Mouse (Mus musculus): ENCODE data around the gene Ankrd12. TPM values are rescaled to one million over a fixed set of nuclear protein-coding genes. Genes with fewer than 3 reads are reported as not detected.
A peak's percentile ranks its signal among the peaks of the same experiment; 100 is the strongest.
"Not testable (repeated sequence)": the region's sequence is repeated elsewhere in the genome, so short reads cannot be mapped to it uniquely, and the experiment has no call there.

The Ankrd12 gene
- total RNA-seq, 1 experiment from 2014 or later, result 33.4 TPM

GRCm38 (mm10) chr17:66084486-66084885, 7.6 kb upstream of the Ankrd12 start:
- no peak for DNase-seq

GRCm38 (mm10) chr17:66077437-66077850, 555 bp upstream of the Ankrd12 start:
- DNase-seq, result no peak

- DNase-seq, result peak; percentile 48
Observed at GRCm38 (mm10) chr17:66076174-66076927, 538 bp downstream of the Ankrd12 start.

GRCm38 (mm10) chr17:66075827-66076173, 1.1 kb downstream of the Ankrd12 start:
- DNase-seq, result no peak

- DNase-seq, result no peak
Observed at GRCm38 (mm10) chr17:66073971-66074370, 2.9 kb downstream of the Ankrd12 start.

- DNase-seq, result not testable (repeated sequence)
Observed at GRCm38 (mm10) chr17:66069036-66069435, 7.9 kb downstream of the Ankrd12 start.

- no peak for DNase-seq
Observed at GRCm38 (mm10) chr17:66065115-66065514, 11.8 kb downstream of the Ankrd12 start.

- DNase-seq, result no peak
Observed at GRCm38 (mm10) chr17:66061241-66061938, 15.5 kb downstream of the Ankrd12 start.

- no peak for DNase-seq
Observed at GRCm38 (mm10) chr17:66058160-66058559, 18.7 kb downstream of the Ankrd12 start.

GRCm38 (mm10) chr17:66057145-66057544, 19.7 kb downstream of the Ankrd12 start:
- DNase-seq, result no peak

- no peak for DNase-seq
Observed at GRCm38 (mm10) chr17:66053349-66053748, 23.5 kb downstream of the Ankrd12 start.

- DNase-seq, result no peak
Observed at GRCm38 (mm10) chr17:66048795-66049194, 28.1 kb downstream of the Ankrd12 start.

GRCm38 (mm10) chr17:66048199-66048598, 28.7 kb downstream of the Ankrd12 start:
- DNase-seq, result no peak

- not testable (repeated sequence) for DNase-seq
Observed at GRCm38 (mm10) chr17:66043679-66044078, 33.2 kb downstream of the Ankrd12 start.

GRCm38 (mm10) chr17:66041020-66041419, 35.9 kb downstream of the Ankrd12 start:
- DNase-seq, result no peak

GRCm38 (mm10) chr17:66033239-66033638, 43.6 kb downstream of the Ankrd12 start:
- DNase-seq, result no peak

- no peak for DNase-seq
Observed at GRCm38 (mm10) chr17:66031991-66032390, 44.9 kb downstream of the Ankrd12 start.

- DNase-seq, result no peak
Observed at GRCm38 (mm10) chr17:66024211-66024610, 52.7 kb downstream of the Ankrd12 start.

- no peak for DNase-seq
Observed at GRCm38 (mm10) chr17:66011790-66012189, 65.1 kb downstream of the Ankrd12 start.

GRCm38 (mm10) chr17:66007892-66008291, 69.0 kb downstream of the Ankrd12 start:
- DNase-seq, result peak; percentile 19

GRCm38 (mm10) chr17:66007473-66007872, 69.4 kb downstream of the Ankrd12 start:
- DNase-seq, result no peak

GRCm38 (mm10) chr17:65988151-65988820, 88.6 kb downstream of the Ankrd12 start:
- DNase-seq, result no peak

GRCm38 (mm10) chr17:65976720-65977119, 100.2 kb downstream of the Ankrd12 start:
- DNase-seq, result not testable (repeated sequence)
